Mouse (Mus musculus) stomach, embryonic 16.5 days (tissue): ENCODE results near the gene Bcl2l11. TPM values are rescaled to one million over a fixed set of nuclear protein-coding genes. Genes with fewer than 3 reads are reported as not detected.

ENCODE experiments used
- ATAC-seq: fragments of 200-750 bp; cut with Nextera tagmentation; 2 replicates; pipeline ENCODE4 v1.8.0; 2017; ENCODE audit warnings: moderate number of reproducible peaks, moderate TSS enrichment; ENCODE audit not compliant: insufficient read depth, low FRiP score
- H3K27ac ChIP-seq: fragments of 300-500 bp; sonication (generic); 2 replicates; pipeline ENCODE4 v1.5.1; 2014; ENCODE audit warnings: low read length
- H3K27me3 ChIP-seq: fragments of 300-500 bp; sonication (generic); 2 replicates; pipeline ENCODE4 v1.6.1; 2014; ENCODE audit warnings: low read length, control low read depth, mixed read lengths; ENCODE audit not compliant: control insufficient read depth, insufficient read depth
- H3K36me3 ChIP-seq: fragments of 300-500 bp; sonication (generic); 2 replicates; pipeline ENCODE4 v1.6.1; 2014; ENCODE audit warnings: low read length; ENCODE audit not compliant: control insufficient read depth, insufficient read depth
- H3K4me1 ChIP-seq: fragments of 300-500 bp; sonication (generic); 2 replicates; pipeline ENCODE4 v1.6.1; 2014; ENCODE audit warnings: low read length, control low read depth, mixed read lengths; ENCODE audit not compliant: control insufficient read depth, insufficient read depth
- H3K4me2 ChIP-seq: fragments of 300-500 bp; sonication (generic); 2 replicates; pipeline ENCODE4 v1.6.1; 2014; ENCODE audit warnings: low read depth, low read length, mixed read lengths
- H3K4me3 ChIP-seq: fragments of 300-500 bp; sonication (generic); replicated peaks from 2 replicates; pipeline ENCODE4 v1.5.1; 2014; ENCODE audit warnings: mild to moderate bottlenecking, low read length
- H3K9ac ChIP-seq: fragments of 300-500 bp; sonication (generic); 2 replicates; pipeline ENCODE4 v1.6.1; 2014; ENCODE audit warnings: low read length
- H3K9me3 ChIP-seq: fragments of 300-500 bp; sonication (generic); replicated peaks from 2 replicates; pipeline ENCODE4 v1.6.1; 2016; ENCODE audit warnings: low read length, control low read depth; ENCODE audit not compliant: control insufficient read depth
- WGBS: fragments of 180-500 bp; shearing (Covaris S2); extraction: QIAGEN DNeasy Blood & Tissue Kit; methylation state at CpG from one replicate; pipeline ENCODE4 v1.1.7; 2014; 5-methylcytosine and 5-hydroxymethylcytosine counted together
- polyA plus RNA-seq: library from polyadenylated mRNA; unstranded; fragments of >200 nt; fragmentation: Nextera tagmentation; extraction: Ambion mirVana; gene quantifications from 2 replicates; pipeline ENCODE4 v1.2.1, GENCODE M21; 2015

Bcl2l11 gene
- polyA plus RNA-seq, 1 experiment from 2014 or later, result 14.3 TPM

DNA sequence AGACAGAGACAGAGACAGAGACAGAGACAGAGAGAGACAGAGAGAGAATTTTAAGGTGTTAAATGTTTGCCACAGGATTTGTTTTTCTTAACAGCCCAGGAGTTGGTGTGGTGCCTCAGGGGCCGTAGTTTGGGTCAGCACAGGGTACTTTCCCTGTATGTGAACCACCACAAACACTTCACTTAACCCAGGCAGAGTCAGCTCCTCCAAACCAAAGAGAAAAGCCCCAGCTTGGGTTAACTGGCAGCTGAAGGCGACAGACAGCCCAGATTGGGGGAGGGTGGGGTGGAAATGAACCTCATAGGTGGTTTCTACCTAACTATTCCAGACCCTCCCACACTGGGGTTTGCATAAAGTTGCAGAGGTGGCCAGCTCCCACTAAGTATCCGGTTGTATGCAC lies 71.5 kb downstream of the Bcl2l11 start:
- 77% methylated on average over 3 of the region's 3 CpGs for WGBS
- Histone ChIP-seq H3K4me3 (no peak overlapping the region), H3K27me3 (no peaks in the 10 kb centered on the region), H3K4me1 (no peaks in the 10 kb centered on the region), H3K27ac (no peak overlapping the region), H3K4me2 (no peak overlapping the region), H3K9me3 (no peaks in the 10 kb centered on the region), H3K36me3 (no peaks in the 10 kb centered on the region), H3K9ac (no peak overlapping the region)
- ATAC-seq, result no peak

DNA sequence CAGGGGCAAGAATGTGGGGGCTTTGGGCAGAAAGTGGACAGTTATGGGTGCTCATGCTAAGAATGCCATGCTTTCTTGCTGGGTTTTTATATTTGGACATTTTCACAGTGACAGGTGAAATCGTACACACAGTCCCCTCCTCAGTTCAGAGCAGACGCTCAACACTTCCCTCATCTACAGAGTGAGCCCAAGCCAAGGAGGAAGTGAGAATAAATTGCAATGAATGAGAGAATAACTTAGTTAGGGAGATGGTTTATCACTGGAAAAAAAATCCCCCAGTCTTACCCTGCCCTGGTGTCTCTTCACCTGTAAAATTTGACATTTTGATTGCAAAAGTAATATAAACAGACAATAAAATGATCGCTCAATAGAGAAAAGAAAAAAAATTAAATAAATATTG lies 77.3 kb downstream of the Bcl2l11 start:
- H3K9me3 ChIP-seq, result no peaks in the 10 kb centered on the region
- H3K4me2 ChIP-seq, result no peak overlapping the region
- H3K9ac ChIP-seq, result no peak overlapping the region
- H3K27me3 ChIP-seq, result no peaks in the 10 kb centered on the region
- no peaks in the 10 kb centered on the region for H3K36me3 ChIP-seq
- H3K4me1 ChIP-seq, result no peaks in the 10 kb centered on the region
- WGBS, result 24% methylated on average over 3 of the region's 3 CpGs
- ATAC-seq, result no peak
- H3K4me3 ChIP-seq, result no peak overlapping the region
- H3K27ac ChIP-seq, result no peak overlapping the region

DNA sequence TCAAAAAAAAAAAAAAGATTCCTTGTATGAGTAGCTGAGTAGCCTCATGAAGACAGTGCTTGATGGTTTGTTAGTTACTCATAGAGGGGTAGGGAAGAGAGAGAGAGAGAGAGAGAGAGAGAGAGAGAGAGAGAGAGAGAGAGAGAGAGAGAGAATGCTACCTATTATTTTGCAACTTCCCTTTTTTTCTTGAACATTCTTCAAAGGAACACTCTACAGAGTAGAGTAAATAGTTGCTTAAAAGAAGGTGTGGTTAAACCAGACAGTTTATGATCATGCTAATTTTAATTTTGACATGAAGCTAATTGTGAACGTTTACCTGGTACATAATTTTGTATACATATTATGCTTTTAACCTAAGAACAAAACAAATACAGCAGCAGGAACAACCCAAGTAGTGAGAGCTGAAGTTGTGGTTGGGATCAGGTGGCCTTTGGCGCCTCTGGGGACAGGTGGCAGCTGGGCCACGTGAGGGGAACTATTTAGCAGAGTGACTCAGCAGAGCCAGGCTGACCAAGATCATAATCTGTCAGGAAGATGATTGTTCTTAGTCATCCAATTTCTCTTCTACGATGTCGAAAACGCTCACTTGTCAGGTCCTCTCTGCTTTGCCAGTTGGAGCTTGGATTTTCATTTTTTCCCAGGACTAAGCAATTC lies 78.0 kb downstream of the Bcl2l11 start:
- no peaks in the 10 kb centered on the region for H3K36me3 ChIP-seq
- no peak overlapping the region for H3K4me3 ChIP-seq
- no peak for ATAC-seq
- H3K4me2 ChIP-seq, result no peak overlapping the region
- 69% methylated on average over 6 of the region's 6 CpGs for WGBS
- no peak overlapping the region for H3K27ac ChIP-seq
- no peaks in the 10 kb centered on the region for H3K9me3 ChIP-seq
- no peak overlapping the region for H3K9ac ChIP-seq
- H3K27me3 ChIP-seq, result no peaks in the 10 kb centered on the region
- H3K4me1 ChIP-seq, result no peaks in the 10 kb centered on the region

DNA sequence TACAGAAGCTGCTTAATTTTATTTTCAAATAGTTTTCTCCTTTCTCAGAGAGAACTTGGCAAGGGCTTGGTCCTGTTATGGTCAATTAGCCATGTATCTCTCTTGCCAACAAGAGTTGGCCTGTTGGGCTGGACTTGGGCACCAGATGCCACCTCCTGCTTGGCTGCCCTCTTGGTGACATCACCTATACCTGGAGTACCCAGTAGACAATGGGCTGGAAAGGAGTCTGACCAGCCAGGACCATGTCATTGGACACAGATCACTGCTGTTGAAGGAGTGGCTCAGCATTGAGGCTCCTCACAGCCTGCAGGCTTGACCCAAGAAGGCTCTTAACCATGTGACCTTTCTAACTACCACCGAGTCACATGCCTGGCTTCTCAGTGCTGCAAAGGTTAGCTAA lies 82.7 kb downstream of the Bcl2l11 start:
- Histone ChIP-seq H3K27ac (no peak overlapping the region), H3K4me3 (no peak overlapping the region), H3K9me3 (no peaks in the 10 kb centered on the region), H3K27me3 (no peaks in the 10 kb centered on the region), H3K4me1 (peaks cover 15% of the 10 kb centered on the region), H3K4me2 (no peak overlapping the region), H3K9ac (no peak overlapping the region), H3K36me3 (no peaks in the 10 kb centered on the region)
- WGBS, result 74% methylated on average over 1 of the region's 1 CpGs
- ATAC-seq, result no peak; the same call in 1 of the 2 replicates

DNA sequence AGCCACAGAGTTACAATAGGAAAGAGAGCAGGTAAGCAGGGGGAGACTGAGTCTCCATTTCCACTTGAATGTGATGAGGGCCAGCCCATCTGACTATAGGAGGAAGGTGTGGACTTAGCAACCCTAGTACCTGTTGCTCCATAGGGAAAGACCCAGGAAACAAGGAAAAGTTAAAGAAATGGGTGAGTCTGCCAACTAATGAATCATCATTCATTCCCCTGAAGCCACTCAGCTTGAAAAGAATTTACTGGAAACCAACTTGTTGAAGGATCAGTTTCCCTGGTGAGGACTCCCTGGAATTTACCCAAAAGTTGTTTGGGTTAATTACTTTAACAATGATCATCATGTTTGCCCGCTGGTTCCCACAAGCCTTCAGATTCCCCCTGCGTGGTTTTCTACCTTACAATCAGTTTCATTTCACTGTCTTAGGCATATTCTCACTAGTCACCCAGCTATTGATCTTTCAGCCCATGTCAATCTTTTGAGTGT lies 84.0 kb downstream of the Bcl2l11 start:
- H3K27me3 ChIP-seq, result no peaks in the 10 kb centered on the region
- H3K4me2 ChIP-seq, result no peak overlapping the region
- H3K27ac ChIP-seq, result no peak overlapping the region
- no peak overlapping the region for H3K4me3 ChIP-seq
- H3K36me3 ChIP-seq, result no peaks in the 10 kb centered on the region
- H3K9ac ChIP-seq, result no peak overlapping the region
- 76% methylated on average over 2 of the region's 2 CpGs for WGBS
- H3K9me3 ChIP-seq, result no peaks in the 10 kb centered on the region
- ATAC-seq, result no peak
- H3K4me1 ChIP-seq, result peaks cover 15% of the 10 kb centered on the region

DNA sequence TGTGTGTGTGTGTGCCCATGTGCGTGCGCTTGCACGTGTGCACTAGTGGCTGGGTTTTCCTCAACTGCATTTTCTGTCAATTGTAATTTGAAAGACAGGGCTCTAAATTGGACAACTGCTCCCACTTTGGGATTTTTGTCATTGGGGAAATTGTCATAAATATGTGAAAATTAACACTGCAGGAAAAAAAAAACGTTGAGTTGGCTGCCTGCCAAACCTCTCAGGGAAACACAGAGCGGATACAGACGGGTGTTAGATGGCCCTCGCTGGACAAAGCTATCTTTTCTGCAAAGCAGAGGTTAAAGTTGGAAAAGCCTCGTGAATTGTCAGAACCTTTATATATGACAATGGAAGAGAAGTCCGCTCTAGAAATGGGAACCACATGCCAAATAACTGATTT lies 84.5 kb downstream of the Bcl2l11 start:
- H3K4me2 ChIP-seq, result no peak overlapping the region
- H3K4me3 ChIP-seq, result no peak overlapping the region
- no peaks in the 10 kb centered on the region for H3K36me3 ChIP-seq
- no peak overlapping the region for H3K9ac ChIP-seq
- H3K27me3 ChIP-seq, result no peaks in the 10 kb centered on the region
- no peak for ATAC-seq
- H3K27ac ChIP-seq, result no peak overlapping the region
- H3K4me1 ChIP-seq, result peaks cover 15% of the 10 kb centered on the region
- no peaks in the 10 kb centered on the region for H3K9me3 ChIP-seq
- 30% methylated on average over 9 of the region's 9 CpGs for WGBS

DNA sequence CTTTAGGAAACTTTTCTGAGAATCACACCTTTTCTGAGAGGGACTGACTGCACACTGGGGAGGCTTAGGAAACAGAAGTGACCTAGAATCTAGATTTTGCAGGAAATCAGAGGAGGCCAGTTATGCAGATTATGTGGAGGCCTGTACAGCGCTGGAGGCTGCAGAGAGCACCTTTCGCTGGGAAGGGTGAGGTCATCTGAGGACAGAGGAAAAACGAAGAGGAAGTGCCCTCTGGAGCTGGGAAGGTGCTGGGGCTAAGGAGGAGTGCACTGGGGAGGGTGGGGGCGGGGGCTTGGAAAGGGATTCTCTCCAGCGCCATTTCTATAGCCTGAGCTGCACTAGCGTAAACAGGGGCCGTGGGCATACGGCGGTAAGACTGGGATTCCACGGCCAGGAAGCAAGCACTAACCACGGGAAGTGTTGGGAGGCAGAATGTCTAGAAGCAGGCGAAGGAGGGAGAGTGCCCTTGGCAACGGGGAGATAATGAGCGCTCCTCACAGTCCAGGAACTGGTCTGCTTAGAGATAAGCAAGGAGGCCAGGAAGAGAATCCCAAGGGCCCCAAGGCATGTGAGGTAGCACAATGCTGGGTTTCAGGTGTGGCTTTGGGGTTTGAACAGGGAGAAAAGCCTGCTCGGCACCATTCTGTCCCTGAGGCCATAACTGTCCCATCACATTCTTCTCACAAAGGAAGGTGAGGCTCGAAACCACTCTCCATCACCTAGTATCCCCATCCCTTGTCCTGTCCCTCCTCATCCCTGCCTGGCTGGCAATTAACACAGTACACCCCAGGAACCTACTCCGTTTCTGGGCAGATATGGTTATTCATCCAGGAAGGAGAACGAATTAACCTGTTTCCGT lies 85.4 kb downstream of the Bcl2l11 start:
- 24% methylated on average over 19 of the region's 19 CpGs for WGBS
- H3K9ac ChIP-seq, result peak overlapping the region; percentile 13
- no peaks in the 10 kb centered on the region for H3K36me3 ChIP-seq
- H3K4me1 ChIP-seq, result peaks cover 15% of the 10 kb centered on the region
- peak; percentile 33; the same call in 1 of the 2 replicates for ATAC-seq
- peak overlapping the region; percentile 36 for H3K4me2 ChIP-seq
- no peak overlapping the region; the same call in 1 of the 2 replicates for H3K27ac ChIP-seq
- H3K4me3 ChIP-seq, result no peak overlapping the region
- no peaks in the 10 kb centered on the region for H3K27me3 ChIP-seq
- no peaks in the 10 kb centered on the region for H3K9me3 ChIP-seq

DNA sequence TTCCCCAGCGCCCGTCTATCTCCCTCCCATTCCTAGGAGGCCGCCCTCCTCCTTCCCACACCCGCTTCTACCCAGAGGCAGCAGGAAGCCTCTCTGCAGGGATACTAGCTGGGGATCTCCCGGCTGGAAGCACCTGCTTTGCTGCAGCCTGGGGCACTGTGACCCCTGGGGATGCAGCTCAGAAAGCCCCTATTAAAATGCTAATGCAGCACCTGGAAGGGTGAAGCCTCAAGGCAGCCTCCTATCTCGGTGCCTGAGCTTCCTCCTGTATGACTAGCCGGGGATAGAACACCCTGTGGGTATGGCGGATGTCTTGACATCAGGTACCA lies 86.0 kb downstream of the Bcl2l11 start:
- no peak overlapping the region for H3K4me2 ChIP-seq
- no peak for ATAC-seq
- no peaks in the 10 kb centered on the region for H3K9me3 ChIP-seq
- no peaks in the 10 kb centered on the region for H3K27me3 ChIP-seq
- H3K4me3 ChIP-seq, result no peak overlapping the region
- WGBS, result 45% methylated on average over 8 of the region's 8 CpGs
- H3K4me1 ChIP-seq, result peaks cover 15% of the 10 kb centered on the region
- no peak overlapping the region for H3K27ac ChIP-seq
- H3K36me3 ChIP-seq, result no peaks in the 10 kb centered on the region
- H3K9ac ChIP-seq, result no peak overlapping the region
